Mouse (Mus musculus): Measurements from ENCODE around the gene Stt3a.

Stt3a gene

DNA sequence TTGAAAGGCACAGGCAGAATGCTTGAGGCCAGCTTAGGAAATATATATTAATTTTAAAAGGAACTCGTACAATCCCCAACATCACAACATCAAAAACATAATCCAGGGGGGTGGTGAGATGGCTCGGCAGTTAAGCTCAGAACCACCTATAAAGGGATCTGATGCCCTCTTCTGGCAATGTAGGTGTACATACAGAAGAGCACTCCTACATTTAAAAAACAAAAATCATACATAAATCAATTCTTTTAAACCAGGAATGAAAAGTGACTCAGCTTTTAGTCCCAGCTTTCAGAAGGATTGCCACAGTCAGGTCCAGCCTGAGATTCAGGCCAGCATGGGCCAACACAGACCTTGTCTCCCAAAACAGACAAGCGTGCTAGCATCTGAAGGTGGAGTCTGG, 50.9 kb downstream of the Stt3a start:
- DNase-seq = no peak

GRCm38 (mm10) chr9:36707304-36707703, 60.2 kb downstream of the Stt3a start:
- DNase-seq = no peak

DNA sequence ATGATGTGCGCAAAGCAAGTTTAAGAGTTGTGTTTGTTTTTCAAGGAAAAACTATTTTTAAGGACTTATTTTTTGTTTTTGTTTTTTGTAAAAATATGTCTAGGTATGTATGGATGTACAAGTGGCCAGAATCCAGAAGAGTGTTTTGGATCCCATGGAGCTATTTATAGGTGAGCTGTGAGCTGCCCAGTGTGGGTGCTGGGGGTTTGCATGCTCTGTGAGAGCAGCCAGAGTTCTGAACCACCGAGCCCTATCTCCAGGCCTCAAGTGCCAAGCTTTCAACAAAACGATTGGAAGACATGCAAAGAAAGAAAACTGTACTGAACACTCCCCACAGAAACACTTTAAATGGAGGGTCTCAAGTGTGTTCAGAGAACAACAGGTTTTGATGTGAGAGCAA, 61.6 kb downstream of the Stt3a start:
- no peak for DNase-seq

- DNase-seq = peak; percentile 22
Measured at GRCm38 (mm10) chr9:36694276-36694675, 73.2 kb downstream of the Stt3a start.

- DNase-seq = no peak
Measured at GRCm38 (mm10) chr9:36692920-36693319, 74.6 kb downstream of the Stt3a start, which contains the start of gene Acrv1. TSS of gene Acrv1 (plus strand) at chr9:36693220.

DNA sequence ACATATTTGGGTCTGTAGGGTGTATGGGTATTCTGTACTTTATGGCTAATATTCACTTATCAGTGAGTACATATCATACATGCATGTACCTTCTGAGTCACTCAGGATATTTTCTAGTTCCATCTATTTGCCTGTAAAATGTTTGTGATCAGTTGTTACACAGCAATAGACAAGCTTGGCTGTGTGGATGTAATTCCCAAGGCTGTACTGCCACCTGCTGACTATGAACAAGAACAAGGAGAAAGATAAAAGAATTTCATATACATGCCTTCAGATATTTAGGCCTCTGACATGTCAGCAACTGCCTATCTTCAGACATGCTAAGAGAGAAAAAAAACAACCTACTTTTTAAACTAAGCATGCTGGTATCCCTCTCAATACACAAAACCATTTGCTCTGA, 80.2 kb downstream of the Stt3a start:
- DNase-seq = no peak

DNA sequence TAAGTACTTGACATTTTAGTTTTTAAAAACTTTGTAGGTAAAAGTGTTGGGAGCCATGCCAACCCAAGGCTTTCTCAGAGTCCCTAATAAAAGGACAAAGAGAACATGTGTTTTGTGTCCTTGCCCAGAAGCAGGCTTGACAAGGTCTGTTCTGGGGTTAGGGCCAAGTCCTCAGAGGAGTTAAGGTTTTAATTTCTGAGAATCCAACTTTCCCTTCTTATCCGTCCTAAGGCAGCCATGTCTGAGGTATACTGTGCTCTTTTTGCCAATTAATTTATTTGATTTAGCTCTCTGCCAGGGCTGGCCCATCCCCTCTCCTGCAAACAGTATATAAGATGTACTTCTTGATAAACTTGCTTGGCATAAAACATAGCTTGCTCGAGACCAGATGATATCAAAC, 86.1 kb downstream of the Stt3a start:
- DNase-seq = no peak

Measured in lung, postnatal 36 days (tissue).